Comparison of ENCODE assay signal across 28 mouse cellular contexts in the genomic region with DNA sequence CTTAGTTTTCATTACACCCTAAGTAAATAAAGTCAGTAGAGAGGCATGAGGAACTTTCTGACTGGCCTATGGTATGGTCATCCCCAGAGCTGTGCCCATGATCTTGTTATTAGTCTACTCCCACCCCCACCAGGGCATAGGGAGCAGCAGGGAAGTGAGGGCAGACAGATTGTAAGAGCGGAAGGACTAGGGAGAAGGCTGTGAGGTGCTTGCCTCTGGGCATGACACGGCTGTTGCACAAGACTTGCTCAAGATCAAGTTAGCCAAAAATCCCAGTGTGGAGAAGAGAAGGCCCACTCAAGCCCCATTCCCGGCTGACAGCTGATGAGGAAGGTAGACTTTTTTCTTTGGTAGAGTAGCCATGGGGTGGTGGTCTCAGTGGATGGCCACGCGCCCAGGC.
A peak's percentile ranks its signal among the peaks of the same experiment; 100 is the strongest.
DNase-seq lines count a peak whose midpoint lies in the region; ATAC-seq and TF ChIP-seq lines count a peak whose summit lies in the region.
"Had no signal": no experiment of that assay in that cellular context is flagged by ENCODE, and none has a peak within 500 bp of the region (broad histone marks: within the 10 kb centered on the region; RNA-seq: fewer than 3 reads in every experiment).

No protein-coding gene starts in this region.

- no peaks in the 10 kb centered on the region for H3K9me3 ChIP-seq in stomach, postnatal 0 days (ENCODE audit: control insufficient read depth, low read length)
- H3K9me3 ChIP-seq: embryonic facial prominence, embryonic 13.5 days; embryonic facial prominence, embryonic 15.5 days; forebrain, embryonic 10.5 days; forebrain, embryonic 12.5 days; G1E had no signal

- no peak overlapping the region for H3K27ac ChIP-seq in stomach, postnatal 0 days (replicated peaks)
- H3K27ac ChIP-seq: embryonic facial prominence, embryonic 13.5 days; embryonic facial prominence, embryonic 15.5 days; forebrain, embryonic 10.5 days; forebrain, embryonic 12.5 days had no signal

- peak; percentile 94 for ATAC-seq in megakaryocyte, adult 5-6 weeks (ENCODE audit: poor library complexity, severe bottlenecking)
- peak; percentile 66 for ATAC-seq in stomach, postnatal 0 days (ENCODE audit: low FRiP score, low TSS enrichment)
- no peak for ATAC-seq in megakaryocyte-erythroid progenitor cell, adult 5-6 weeks (replicated peaks; ENCODE audit: low FRiP score, low TSS enrichment, poor library complexity, severe bottlenecking)
- ATAC-seq: activated CD4-positive, CD25-positive, alpha-beta regulatory T cell, adult 4 months; CD4-positive, CD25-positive, alpha-beta regulatory T cell, adult 4 months; forebrain, embryonic 14.5 days; forebrain, embryonic 16.5 days; Patski had no signal

- H3K4me1 ChIP-seq in stomach, postnatal 0 days (replicated peaks; ENCODE audit: control insufficient read depth, insufficient read depth): no peaks in the 10 kb centered on the region
- H3K4me1 ChIP-seq: embryonic facial prominence, embryonic 13.5 days; embryonic facial prominence, embryonic 15.5 days; forebrain, embryonic 10.5 days; forebrain, embryonic 12.5 days had no signal

- H3K27me3 ChIP-seq in stomach, postnatal 0 days (ENCODE audit: control insufficient read depth, insufficient read depth, low read length): no peaks in the 10 kb centered on the region
- H3K27me3 ChIP-seq: CH12.LX; embryonic facial prominence, embryonic 13.5 days; embryonic facial prominence, embryonic 15.5 days; forebrain, embryonic 12.5 days; Patski had no signal

- H3K9ac ChIP-seq in stomach, postnatal 0 days (ENCODE audit: low read length): no peak overlapping the region
- H3K9ac ChIP-seq: embryonic facial prominence, embryonic 13.5 days; embryonic facial prominence, embryonic 15.5 days; forebrain, embryonic 12.5 days had no signal

- 91% methylated on average over 5 of the region's 5 CpGs for WGBS in stomach, postnatal 0 days

- no peak overlapping the region for H3K4me2 ChIP-seq in stomach, postnatal 0 days (replicated peaks; ENCODE audit: low read depth)
- H3K4me2 ChIP-seq: embryonic facial prominence, embryonic 13.5 days; embryonic facial prominence, embryonic 15.5 days; forebrain, embryonic 12.5 days had no signal

- H3K36me3 ChIP-seq in stomach, postnatal 0 days (ENCODE audit: control insufficient read depth, insufficient read depth, low read length): no peaks in the 10 kb centered on the region
- H3K36me3 ChIP-seq: embryonic facial prominence, embryonic 13.5 days; embryonic facial prominence, embryonic 15.5 days; forebrain, embryonic 10.5 days; forebrain, embryonic 12.5 days; G1E had no signal

- H3K4me3 ChIP-seq in stomach, postnatal 0 days (ENCODE audit: low read depth, low read length): no peak overlapping the region
- H3K4me3 ChIP-seq: embryonic facial prominence, embryonic 13.5 days; embryonic facial prominence, embryonic 15.5 days; erythroblast, embryonic 14.5 days; forebrain, embryonic 10.5 days; forebrain, embryonic 12.5 days had no signal

- TF ChIP-seq CTCF in stomach, postnatal 0 days (IDR thresholded peaks at IDR 0.05; ENCODE audit: low read depth): no peak

- peak; percentile 10 for DNase-seq in adipocyte (ENCODE audit: low spot score)
- no peak for DNase-seq in stomach, postnatal 0 days (ENCODE audit: low spot score)
- no peak for DNase-seq in ovary, postnatal 10 days (ENCODE audit: low spot score)
- DNase-seq: adrenal gland, adult 2 months; adrenal gland, postnatal 10 days; adrenal gland, postnatal 25 days; B cell, adult 2 months; cerebellum, adult 11 months; cerebellum, adult 18-20 months; cerebellum, adult 8-10 months; cerebellum, adult 9-11 months; cerebellum, postnatal 14 days; cerebellum, postnatal 36 days; embryo, embryonic 11 days had no signal

- no peak for TF ChIP-seq EP300 in stomach, postnatal 0 days (optimal IDR thresholded peaks at IDR 0.05)
